Mouse (Mus musculus): ENCODE results near the gene Ceacam2.
"Not testable (repeated sequence)": the region's sequence is repeated elsewhere in the genome, so short reads cannot be mapped to it uniquely, and the experiment has no call there.

The Ceacam2 gene

GRCm38 (mm10) chr7:25483133-25483735 is 56.4 kb downstream of the Ceacam2 start:
- ATAC-seq (ENCODE audit: low TSS enrichment): no peak

DNA sequence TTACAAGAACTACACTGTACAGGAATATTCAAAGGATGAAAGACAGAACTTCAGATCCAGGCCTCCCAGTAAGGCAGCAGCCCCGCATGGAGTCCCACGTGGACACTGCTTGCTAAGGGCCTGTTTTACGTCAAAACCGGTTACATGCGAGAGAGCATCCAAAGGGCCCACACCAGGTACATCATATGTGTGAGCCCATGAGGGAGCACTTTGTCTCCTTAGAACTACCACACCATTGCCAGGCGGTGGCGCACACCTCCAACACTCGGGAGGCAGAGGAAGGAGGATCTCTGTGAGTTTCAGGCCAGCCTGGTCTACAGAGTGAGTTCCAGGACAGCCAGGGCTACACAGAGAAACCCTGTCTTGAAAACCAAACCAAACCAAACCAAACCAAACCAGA is 58.9 kb downstream of the Ceacam2 start:
- ATAC-seq (ENCODE audit: low TSS enrichment): not testable (repeated sequence)

DNA sequence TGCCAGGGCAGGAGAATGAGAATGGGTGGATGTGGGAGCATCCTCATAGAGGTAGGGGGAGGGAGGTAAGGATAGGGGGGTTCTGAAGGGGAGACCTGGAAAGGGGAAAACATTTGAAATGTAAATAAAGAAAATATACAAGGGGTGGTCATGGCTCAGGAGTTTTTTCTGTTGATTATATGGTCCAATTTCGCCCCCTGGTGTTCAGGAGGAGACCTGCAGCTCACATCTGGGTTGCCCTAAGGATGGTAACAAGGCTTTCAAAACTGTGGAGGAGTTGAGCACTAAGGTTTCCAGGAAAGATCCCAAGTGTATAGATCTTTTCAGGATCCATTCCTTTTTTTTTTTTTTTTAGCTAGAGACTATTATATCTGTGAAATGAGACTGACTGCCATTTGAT is 60.2 kb downstream of the Ceacam2 start:
- no peak for ATAC-seq (ENCODE audit: low TSS enrichment)

DNA sequence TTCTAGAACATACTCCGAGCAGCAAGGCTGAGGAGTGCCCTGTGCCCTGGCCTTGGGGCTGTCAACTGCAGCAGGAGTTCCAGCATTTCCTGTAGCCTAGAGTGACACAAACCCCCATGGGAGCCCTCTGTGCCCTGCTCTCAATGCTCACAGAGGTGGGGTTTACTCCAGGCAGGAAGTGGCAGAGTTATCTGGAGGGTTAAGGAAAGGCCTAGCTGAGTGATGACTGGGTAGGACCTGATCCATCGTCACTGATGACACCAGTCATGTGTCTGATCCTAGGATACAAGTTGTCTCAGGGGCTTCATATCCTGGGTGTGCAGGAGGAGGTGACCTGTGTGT is 61.9 kb downstream of the Ceacam2 start:
- not testable (repeated sequence) for ATAC-seq (ENCODE audit: low TSS enrichment)

GRCm38 (mm10) chr7:25477091-25477751 is 62.4 kb downstream of the Ceacam2 start, which contains the start of gene Ceacam1:
Gene Ceacam1 (minus strand): TSS chr7:25477603.
- not testable (repeated sequence) for ATAC-seq (ENCODE audit: low TSS enrichment)

DNA sequence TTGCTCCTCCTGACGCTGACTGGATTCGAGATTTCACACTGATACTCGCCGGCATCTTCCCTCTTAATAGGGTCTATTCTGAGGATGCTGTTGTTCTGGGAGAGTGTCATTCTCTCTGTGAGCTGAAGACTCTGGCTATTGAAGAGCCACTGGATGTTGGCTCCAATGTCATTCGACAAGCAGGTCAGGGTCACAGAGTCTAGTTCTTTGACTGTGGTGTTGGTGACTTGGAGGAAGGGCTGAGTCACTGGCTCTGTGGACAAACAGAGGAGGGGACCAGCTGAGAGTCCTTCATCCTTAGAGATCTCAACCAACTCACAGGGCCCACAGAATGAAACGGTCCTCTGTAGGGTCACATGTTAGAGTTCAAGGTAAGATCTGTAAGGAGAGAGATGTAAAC is 67.8 kb downstream of the Ceacam2 start:
- not testable (repeated sequence) for ATAC-seq (ENCODE audit: low TSS enrichment)

Measured in frontal cortex, adult (tissue).